Mouse (Mus musculus) layer of hippocampus, postnatal 36 days (tissue): Measurements from ENCODE around the gene Ldb3. TPM values are rescaled to one million over a fixed set of nuclear protein-coding genes. Genes with fewer than 3 reads are reported as not detected.

Source experiments
- DNase-seq, 2 experiments: peaks; one replicate each; pipeline ENCODE4 v3.0.0; 2022
- total RNA-seq, 2 experiments: library from RNA; stranded (reverse); gene quantifications; 2 replicates each; pipeline ENCODE4 v1.2.3; 2021

The Ldb3 gene
- total RNA-seq, 2 experiments from 2014 or later, result 3.4 to 4.0 TPM

DNA sequence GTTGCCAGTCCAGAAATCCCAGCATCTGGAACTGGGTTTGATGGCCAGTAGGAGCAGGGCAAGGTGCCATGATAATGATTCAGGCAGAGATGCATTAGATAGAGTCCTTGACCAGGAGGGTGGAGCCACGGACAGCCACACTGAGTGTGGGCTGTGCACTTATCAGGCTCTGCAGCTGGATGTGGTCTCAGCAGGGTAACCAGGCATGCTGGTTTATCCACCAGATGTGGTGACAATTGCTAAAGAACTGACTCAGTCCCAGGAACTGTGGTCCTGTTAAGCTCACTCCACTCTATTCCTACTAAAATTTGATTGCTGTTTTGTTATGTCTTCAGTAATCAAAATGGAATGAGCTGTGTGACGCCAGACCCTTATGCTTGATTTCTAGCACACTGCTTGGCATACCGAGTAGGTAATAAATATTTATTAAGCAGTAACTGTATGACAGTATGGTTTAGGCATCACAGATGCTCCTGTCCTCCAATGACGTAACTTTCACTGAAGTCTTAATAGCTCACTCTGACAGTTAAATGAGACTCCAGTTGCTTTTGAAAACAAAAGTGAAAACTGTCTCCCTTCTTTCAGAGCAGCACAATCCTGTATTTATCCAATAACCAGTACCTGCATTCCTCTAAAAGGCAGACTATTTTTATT is 80.2 kb downstream of the Ldb3 start:
- DNase-seq, result no peak

DNA sequence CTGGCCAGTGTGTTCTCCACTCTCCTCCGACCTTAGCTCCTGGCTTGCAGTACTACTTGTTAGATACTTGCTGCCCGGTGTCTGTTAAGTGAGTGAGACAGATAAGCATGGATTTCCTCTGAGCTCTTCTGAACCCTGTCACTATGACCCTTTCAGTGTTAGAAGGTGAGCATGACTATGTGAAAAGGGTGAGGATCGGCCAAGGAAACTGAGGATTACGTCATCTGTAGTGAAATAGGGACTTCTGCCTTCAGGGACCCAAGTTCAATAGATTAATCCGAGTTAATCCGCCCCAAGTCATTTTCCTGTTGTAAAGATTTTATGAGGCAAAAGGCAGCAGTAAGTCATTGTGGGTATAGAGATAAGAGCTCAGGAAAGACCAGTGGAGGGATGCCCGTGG is 83.2 kb downstream of the Ldb3 start:
- no peak for DNase-seq

DNA sequence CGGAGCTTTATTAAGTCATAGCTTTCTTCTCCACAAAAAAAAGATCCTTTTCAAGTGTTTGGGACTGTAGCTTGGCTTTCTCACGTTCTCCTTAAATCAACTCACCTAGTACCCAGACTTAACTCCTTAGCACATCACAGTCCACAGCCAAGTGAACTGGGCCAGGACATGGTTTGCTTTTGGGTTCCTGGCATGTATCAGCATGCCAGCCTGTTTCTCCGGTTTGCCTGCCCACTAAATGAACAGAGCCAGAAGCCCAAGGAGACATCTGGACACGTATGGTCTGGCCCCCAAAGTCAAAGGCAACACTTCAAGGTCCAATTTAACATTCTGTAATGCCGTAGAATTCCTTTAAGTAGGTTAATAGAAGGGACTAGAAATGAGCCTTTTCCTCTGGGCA is 84.1 kb downstream of the Ldb3 start:
- no peak for DNase-seq

DNA sequence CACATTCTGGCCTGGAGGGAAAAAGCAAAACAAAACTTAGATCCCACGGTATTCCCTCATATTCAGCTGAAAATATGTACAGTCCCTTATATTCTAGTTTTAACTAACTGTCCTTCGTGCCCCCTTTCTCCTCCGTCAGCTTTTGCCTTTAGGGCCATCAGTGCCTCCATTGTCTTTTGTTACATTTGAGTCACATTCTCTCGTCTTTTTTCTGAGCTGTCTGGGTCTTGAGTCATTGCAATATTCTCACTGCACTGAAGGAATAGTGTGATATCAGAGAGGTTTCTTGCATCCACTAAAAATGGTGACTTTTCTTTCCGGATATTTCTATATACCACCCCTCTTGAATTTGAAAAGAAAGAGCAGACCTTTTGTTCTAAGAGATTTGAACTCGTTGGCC is 84.7 kb downstream of the Ldb3 start:
- no peak for DNase-seq

DNA sequence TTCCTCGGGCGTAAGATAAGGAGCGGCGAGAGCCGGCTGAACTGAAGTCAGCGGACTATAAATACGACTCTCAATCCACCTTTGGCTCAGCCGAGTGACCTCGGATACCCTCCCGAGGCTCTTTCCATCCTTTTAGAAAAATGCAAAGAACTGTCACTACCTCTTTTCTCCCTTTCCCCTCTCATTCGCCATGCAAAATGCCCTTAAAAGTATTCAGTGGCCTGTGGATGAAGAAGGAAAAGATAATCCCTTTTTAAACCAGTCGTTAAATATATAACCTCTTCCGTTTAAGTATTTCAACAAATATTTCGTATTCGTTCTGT is 85.2 kb downstream of the Ldb3 start, which contains the start of gene Bmpr1a:
Bmpr1a (minus strand) TSS at position 17 of the 323 bp plus-strand sequence.
- DNase-seq, result no peak

DNA sequence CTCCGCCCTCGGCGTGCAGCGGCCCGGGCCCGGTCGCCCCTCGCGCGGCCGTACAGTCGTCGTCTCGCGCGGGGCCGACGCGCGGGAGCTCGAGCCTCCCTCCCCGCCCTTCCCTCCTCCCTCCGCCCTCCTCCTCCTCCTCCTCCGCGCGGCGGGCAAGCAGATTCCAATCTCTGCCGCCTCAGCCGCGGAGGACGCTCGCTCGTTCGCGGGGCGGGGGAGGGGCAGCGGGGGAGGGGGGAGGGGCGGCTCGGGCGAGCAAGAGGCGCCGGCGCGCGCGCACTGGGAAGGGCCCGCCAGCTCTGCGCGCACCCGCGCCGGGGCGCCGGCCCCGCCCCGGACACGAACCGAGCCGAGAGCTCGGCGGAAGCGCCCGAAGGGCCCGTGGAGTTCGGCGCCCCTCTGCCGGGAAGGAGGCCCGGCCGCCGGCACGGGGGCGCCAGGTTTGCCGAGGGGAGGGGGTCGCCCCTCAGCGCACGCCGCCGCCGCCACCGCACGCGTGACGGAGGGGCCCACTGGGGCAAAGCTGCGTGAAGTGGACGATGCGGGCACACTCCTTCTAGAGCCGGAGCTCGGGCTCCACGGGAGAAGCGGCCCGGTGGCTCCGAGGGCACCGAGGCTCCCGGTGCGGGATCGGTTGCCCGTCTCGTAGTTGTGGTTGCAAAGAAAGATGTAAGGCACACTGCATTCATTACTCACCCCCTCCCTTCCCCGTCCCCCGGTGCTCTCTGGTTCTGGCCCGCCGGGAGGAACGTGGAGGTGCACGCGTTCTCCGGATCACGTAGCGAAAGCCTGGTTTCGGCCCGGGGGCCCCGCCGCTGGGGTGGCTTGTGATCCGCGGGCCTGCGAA is 85.8 kb downstream of the Ldb3 start:
- peak; percentile 89 to 90 for DNase-seq

DNA sequence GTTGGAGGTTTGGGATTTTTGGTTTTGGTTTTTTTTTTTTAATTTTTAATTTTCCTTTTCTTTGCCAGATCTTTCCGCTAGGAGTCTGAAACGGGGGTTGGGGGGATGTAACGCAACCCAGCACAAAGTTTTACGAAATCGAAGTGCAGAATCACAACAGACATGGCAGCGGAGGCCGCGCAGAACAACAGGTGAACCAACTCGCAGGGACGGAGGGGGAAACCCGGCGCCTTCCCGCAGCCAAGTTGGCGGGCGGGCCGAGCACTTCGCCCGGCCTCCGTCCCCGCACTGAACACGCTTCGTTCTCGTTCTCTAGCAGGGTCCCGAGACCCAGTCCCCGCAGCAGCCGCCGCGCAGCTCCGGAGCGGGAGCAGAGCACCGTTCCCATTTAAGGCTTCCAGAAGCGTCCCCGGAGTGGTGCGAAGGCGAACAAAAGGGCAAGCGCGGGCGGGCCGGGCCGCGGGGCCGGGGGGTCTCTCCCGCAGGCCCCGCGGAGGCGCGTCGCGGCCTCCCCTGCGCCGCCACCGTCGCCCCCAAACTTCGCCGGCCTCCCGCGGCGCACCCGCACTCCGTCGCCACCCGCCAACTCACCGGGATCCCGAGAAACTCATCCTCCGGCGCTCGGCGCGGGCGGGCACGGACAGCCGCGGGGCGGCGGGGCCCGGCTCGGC is 86.5 kb downstream of the Ldb3 start:
- DNase-seq, result peak; percentile 44 to 52

DNA sequence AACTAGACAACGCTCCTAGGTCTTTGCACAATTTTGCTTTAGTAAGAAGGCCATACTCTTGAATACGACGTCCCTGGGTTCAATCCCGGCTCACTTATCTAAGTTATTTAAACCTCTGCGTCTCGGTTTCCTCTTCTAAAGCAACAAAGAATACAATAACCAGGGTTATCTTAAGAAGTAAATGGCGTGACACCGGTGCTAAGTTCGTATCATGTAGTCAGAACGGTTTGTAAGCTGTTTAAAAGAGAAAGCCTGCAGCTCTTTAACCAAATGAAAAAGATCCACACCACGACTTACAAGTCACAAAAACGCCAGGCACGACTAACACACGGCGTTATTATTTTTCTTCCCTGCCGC is 87.1 kb downstream of the Ldb3 start:
- DNase-seq, result no peak

DNA sequence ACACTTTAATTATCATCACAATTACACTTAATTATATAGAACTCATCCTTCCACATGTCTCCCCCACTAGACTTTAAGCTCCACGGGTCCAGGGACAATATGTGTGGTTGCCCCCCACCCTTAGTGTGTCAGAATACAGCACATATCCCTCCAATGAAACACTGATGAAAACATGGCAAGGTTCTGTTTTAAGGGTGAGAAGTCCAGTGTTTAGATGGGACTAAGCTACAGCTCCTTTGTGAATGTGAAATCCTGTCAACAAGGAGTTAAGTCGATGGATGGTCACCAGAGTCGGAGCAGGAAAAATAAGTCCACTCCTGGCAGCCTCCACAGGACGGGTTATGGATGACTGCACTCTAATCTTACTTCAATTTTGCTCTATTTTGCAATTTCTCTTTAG is 88.2 kb downstream of the Ldb3 start:
- no peak for DNase-seq

DNA sequence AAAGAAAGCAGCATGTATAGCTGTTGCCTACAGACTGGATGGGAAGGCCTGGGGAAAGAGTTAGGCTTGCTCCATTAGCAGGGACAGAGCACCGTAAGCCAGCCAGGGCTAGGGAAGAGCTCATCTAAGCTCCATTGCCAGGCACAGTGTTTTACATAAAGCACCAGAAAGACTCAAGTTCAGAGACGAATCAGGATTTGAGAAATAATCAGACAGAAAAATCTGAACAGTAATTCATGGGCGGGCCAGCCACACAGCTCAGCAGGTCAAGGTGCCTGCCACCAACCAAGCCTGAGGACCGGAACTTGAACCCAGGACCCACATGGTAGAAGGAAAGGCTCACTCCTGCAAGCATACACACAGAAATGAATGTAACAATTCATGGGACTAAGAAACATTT is 88.8 kb downstream of the Ldb3 start:
- DNase-seq, result no peak

DNA sequence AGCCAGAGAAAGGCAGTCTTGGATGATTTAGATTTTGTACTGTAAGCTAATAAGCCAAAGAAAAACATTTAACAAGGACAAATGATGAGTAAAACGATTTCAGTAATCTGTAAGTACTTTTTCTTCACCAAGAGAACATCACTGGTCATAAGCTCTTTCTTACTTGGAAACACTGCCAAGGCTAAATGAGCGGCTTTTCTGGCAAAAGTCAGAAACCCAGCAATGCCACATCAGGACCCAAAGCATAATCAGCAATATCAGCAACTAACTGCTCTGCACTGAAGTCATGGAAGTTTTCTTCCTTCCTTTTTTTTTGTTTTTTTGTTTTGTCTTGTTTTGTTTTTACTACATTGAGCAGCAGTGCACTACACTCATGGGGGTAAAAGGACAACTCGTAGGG is 91.1 kb downstream of the Ldb3 start:
- no peak for DNase-seq

DNA sequence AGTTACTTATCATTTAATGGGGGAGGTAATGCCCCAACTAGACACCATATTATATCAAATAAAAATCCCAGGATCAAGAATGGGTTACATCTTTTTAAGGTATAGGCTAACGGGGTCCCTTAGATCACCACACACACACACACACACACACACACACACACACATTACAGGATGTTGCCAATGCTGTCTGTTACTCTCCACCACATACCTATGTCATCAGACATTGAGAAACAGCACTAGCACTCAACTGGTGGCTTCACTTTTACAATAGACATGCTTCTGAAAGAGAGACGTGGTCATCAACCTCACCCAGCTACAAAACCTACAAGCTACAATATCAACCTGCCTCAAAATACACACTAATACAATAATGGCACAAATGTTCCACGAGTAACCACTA is 94.8 kb downstream of the Ldb3 start:
- DNase-seq, result no peak

DNA sequence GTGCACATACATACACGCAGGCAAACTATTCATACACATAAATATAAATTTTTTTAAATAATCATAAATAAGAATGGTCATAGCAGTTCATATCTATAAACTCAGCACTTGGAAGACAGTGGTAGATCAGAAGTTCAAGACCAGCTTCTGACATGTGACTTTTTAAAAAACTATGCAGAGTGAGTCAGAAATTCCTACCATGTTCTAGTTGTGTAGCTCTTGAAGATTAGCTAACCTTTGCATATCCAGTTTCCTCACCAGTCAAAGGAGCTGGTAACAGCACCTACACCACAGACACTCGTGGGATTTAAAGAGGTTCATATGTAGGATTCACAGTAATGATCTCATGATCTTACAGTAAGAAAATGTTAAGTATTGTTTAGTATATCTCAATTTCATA is 95.8 kb downstream of the Ldb3 start:
- no peak for DNase-seq

DNA sequence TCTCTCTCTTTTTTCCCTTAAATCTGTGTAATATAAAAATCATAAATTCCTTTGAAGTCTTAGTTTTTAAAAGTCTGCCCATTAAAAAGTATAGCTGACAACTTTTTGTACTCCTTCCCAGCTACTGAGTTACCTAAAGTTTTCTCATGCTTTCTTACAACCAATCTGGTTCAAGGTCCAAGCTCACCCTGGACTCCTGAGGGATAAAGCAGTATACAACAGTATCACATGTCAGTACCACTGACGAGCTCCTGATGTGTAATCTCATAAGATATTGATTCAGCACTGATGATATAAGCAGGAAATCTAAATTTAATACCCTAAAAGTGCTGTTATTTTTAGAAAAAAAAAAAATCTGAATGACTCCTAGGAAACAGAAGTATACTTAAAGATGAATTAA is 97.5 kb downstream of the Ldb3 start:
- DNase-seq, result no peak

DNA sequence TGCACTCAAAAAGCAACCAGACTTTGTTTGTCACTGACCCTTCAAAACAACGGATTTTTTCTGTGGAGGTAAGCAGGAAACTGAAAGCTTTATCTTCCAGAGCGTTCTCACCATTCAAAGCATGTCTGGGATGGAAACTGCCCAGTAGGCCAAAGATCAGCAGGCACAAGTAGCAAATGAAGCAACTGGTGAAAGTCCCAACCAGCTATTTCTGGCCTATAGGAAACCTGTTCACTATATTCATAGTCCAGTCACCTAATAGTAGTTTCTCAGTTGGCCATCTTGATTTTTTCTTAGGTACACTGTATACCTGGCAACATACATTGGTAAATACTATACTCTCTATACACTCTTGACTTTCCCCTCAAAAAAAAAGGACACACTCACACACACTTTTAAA is 98.6 kb downstream of the Ldb3 start:
- no peak for DNase-seq

DNA sequence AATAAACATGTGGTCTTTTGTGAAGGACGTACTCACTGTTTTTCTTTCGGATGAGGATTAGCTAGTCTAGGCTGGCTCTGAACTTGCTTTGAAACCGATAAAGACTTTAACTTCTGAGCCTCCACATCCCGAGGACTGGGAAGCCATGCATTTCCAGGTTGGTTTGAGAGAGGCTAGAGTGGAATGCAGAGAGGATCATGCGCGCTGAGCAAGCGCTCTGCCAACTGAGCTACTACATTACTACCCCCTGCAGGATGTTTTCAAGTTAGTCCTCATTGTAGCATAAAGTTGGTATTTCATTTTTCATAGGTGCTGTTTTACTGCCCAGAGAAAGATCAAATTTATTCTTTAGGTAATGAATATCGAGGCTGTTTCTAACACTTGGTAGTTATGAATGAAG is 102.3 kb downstream of the Ldb3 start:
- no peak for DNase-seq

DNA sequence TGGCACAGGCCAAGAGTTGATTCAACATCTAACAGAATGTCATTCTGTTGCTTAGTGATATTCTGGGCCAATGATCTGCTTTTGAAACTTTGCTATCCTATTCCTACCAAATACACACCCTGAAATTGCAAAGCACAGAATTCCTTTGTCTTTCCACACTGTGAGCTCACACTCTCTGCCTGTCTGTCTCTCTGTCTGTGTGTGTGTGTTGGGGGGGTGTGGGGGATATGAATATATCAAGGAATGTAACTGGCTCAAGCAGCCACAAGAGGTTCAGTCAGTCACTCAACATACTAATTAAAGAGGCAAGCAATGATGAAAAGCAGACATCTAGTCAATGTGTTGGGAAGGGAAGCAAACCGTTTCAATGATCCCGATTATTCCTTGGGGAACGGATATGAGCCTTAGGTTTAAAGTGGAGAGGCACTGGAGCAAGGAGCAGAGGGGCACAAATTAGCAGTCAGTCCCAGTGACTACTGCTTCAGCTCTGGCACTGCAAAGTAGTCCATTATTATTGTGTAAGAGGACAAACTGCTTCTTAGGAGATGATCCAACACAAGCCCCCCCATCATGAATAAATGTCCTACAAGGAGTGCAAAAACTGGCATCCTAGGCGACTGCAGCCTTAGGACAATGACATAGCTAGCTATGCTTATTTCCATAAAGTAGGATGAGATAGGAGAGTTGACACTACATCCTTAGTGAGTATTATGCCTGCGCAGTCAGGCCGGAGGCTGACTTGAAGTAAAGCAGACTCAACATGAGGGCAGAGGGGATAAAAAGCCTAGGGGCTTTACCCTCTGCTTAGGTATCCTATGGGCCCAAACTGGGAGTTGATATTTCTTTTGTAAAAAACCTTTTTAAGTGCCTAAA is 104.8 kb downstream of the Ldb3 start:
- DNase-seq, result no peak

Other genes starting within 250 kb of the Ldb3 start
- gene Fam25c, start 233.2 kb downstream of the Ldb3 start, total RNA-seq, result not detected
- 1 to 10 TPM; 5.9 to 6.5 TPM for gene Sncg, start 213.9 kb downstream of the Ldb3 start, total RNA-seq
- 1 to 10 TPM; 3.1 to 4.2 TPM for gene Mmrn2, start 213.2 kb downstream of the Ldb3 start, total RNA-seq
- gene Bmpr1a, start 85.3 kb downstream of the Ldb3 start, total RNA-seq, result 10 to 100 TPM; 40.2 to 40.7 TPM
- not detected for gene 9230112D13Rik, start 65.9 kb downstream of the Ldb3 start, total RNA-seq
- gene Opn4, start 11.5 kb upstream of the Ldb3 start, total RNA-seq, result not detected
- 10 to 100 TPM; 54.3 to 54.6 TPM for gene Wapl, start 85.2 kb upstream of the Ldb3 start, total RNA-seq
- gene Grid1, start 231.4 kb upstream of the Ldb3 start, total RNA-seq, result 10 to 100 TPM; 51.7 to 53.4 TPM